Mouse (Mus musculus): ENCODE results near the gene Cdadc1.
A peak's percentile ranks its signal among the peaks of the same experiment; 100 is the strongest.

- TF ChIP-seq CTCF (IDR thresholded peaks at IDR 0.05; ENCODE audit: low read depth) (no peak), EP300 (IDR thresholded peaks at IDR 0.05; ENCODE audit: low read depth) (peak; percentile 83)
Observed at GRCm38 (mm10) chr14:59532986-59533385, 64.8 kb downstream of the Cdadc1 start.

Data from liver, postnatal 0 days (tissue).